Mouse (Mus musculus): ENCODE measurements at regions not wholly inside any gene's neighbourhood (a gene's known extent, or its start where the extent isn't known, plus 50 kb on each side); places are given as distances from the start of the nearest gene placed in this dataset.

DNA sequence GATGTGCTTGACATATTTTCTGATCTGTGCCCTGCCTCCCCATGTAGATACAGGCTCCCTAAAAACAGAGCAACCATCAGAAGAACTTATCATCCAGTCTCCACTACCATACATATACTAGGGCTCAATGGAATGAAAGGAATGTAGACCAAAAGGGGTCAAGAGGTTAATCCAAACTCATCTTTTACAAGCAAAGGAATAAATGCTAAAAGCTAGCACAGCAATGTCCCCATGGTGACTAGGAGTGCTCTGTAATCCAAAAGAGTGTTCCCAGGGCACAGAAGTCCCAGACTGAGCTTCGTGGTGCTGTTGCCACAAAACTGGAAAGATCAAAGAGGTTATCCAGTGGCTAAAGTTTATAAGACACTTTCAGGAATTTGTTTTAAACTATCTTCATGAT, 763.5 kb downstream of the Cypt12 start:
- TF ChIP-seq CTCF (IDR thresholded peaks at IDR 0.05; ENCODE audit: low read depth, low read length) (no peak), GATA1 (IDR thresholded peaks at IDR 0.05; ENCODE audit: borderline replicate concordance, low read length) (no peak), GATA2 (IDR thresholded peaks at IDR 0.05; ENCODE audit: borderline replicate concordance, low read depth, low read length) (no peak), TAL1 (conservative IDR thresholded peaks at IDR 0.05; ENCODE audit: low read depth, low read length) (no peak), POLR2AphosphoS5 (IDR thresholded peaks at IDR 0.05; ENCODE audit: insufficient replicate concordance, low read depth, low read length) (no peak)
